Mouse (Mus musculus): Measurements from ENCODE around the gene Gm10058.
"Not testable (repeated sequence)": the region's sequence is repeated elsewhere in the genome, so short reads cannot be mapped to it uniquely, and the experiment has no call there.

The Gm10058 gene

DNA sequence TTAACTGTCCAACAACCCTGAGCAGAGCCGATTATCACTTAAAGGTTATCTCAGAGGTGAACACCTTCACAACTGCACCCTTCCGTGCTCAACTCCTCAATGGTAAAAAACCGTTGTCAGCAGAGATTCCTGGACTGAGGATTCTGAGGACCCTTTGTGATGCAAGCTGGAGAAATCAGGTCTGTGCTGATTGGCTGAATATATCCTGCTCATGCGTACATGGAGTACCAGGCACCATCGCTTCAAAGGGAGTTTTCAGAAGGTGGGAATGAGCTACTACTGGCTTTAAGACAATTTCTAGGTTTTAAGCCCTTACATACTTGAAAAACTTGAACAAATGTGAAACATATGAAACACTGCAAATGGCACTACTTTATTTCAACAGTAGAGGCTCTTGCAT, at the start of gene Gm10058:
TSS of gene Gm10058 (minus strand) at position 101 of the 400 bp plus-strand sequence.
- not testable (repeated sequence) for DNase-seq
